Mouse (Mus musculus): ENCODE data around the gene Ccdc32.
"Not testable (repeated sequence)": the region's sequence is repeated elsewhere in the genome, so short reads cannot be mapped to it uniquely, and the experiment has no call there.

Ccdc32 gene

DNA sequence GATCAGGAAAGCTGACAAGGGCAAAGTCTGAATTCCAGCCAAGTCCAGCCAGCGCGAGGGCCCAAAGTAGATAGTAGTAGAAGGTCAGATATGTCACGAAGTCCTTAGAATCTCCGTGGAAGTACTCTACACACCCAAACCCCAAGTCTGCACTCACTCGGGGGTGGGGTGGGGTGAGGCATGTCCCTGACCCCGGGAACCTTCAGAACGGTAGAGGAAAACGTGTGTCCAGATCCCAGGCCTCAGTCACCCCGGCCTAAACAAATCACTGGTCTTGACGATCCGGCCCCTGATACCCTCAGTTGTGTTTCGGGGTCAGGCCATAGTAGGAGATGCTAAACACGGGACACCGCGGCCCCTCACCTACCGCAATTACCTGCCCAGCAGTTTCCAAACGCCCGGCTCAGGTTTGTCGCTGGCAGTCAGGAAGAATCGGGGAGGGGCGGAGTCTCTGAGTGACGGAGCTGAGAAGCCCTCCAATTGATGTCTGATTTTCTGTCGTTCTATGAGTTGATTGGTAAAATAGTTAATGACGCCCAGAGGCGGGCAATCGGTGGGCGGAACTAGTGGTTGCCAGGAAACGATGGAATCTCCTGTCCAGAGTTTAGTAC, at the start of gene Ccdc32:
Ccdc32 (minus strand) TSS at position 453 of the 611 bp plus-strand sequence.
- DNase-seq (ENCODE audit: low spot score) = peak; percentile 99

DNA sequence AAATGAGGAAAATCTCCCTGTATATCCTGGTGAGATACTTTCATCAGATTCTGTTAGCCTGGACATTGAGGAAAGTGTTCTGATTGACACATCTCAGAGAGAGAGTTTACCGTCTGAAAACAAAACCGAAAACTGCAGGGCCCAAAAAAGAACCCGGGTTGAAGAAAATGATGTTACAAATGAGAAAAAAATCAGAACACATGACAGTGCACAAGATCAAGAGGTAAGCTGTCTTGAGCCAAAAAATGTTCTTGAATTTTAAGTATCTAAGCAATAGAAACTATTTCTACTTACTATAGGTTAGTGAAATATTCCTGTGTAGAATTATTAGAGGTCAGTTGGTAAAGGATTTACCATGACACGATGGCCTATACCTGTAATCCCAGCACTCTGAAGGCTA, 43.2 kb upstream of the Ccdc32 start:
- no peak for DNase-seq (ENCODE audit: low spot score)

DNA sequence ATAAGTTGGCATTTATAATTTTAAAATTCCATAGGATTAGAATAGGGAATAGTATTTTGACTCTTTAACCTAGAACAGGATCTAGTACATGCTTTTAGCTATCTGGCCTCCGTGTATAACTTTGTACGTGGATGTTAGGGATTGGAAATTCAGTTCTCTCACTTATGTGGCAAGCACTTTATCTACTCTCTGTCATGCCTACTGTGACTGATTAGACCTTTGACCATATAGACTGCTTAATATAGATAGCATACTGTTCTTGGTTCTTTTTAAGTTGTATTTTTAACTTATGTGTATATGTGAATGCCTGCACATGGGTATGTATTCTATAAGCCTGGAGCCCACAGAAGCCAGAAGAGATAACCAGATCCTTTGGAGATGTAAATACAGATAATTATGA, 30.9 kb upstream of the Ccdc32 start:
- no peak for DNase-seq (ENCODE audit: low spot score)

DNA sequence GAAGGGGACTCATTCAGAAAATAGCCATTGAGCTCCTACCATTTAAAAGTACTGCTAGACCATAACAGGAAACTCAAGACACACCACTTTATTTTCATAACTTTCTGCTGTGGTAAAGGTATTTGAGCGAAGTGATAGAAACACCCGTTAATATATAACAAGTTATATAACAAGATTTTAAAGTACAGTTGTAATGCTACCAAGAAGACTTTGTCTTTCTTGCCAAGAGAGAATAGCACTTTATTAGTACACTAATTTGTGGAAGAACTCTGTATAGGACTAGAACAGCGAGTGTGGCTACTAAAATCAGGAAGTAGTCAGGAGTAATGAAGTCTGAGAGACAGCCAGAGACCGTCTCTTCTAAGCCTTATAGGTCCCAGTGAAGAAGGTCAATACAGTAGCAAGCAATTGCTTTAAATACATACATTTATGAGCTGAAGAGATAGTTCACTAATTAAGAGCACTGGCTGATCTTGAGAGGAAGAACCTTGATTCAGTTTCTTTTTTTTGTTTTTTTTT, 21.0 kb upstream of the Ccdc32 start:
- DNase-seq (ENCODE audit: low spot score) = no peak

DNA sequence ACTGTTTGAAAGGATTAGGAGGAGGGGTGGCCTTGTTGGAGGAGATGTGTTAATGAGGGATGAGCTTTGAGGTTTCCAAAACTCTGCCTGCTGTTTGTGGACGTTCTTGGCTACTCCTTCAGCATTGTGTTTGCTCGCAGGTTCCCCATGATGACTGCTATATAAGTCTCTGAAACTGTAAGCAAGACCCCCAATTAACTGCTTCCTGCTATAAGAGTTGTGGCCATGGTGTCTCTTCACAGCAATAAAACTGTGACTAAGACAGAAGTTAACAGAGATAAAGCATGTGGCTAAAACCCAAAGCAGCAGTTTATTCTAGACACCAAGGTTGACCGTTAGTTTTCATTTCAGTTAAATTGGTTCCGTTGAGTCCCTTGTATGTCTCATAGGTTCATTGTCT, 18.7 kb upstream of the Ccdc32 start:
- peak; percentile 56 for DNase-seq (ENCODE audit: low spot score)

DNA sequence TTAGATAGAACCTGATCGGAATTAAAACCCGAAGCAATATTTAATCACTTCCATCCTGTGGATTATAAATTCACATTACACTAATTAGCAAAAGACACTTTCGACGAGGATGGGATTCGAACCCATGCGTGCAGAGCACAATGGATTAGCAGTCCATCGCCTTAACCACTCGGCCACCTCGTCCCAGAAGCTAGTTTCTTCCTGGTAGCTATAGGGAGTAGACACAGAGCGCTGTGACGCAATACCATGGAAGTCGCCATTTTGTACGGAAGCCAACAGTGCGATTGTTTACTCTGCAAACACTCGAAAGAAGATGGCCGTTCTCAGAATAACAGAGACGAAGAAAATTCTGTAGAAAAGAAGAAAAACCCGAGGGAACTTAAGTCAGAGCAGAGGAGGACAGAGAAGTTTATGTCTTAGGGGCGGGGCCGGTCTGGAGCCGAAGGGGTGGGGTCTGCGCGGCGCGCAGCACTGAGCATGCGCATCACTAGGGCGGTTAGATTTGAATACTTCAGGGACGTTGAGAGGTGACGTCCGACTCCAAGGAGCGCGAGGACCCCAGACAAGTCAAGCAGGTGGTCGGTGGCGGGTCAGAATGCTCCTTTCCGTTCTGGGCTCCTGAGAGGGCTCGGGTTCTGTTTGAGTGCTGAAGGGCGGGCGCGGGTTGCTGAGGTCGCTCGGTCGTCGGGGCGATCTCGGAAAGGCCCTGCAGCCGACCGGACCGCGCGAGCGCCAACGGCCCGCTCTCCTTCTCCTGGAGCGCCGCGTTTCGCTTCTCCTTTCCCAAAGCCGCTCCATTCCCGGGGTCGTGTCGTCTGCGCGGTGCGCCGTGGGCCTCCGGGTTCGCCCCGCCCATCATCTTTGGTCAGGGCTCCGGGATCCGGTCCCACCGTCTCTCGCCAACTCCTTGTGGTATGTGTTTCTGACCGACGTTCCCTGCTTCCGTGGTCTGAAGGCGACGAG, 17.7 kb upstream of the Ccdc32 start, which contains the start of gene Knl1:
Knl1 (plus strand) TSS at position 471 of the 963 bp plus-strand sequence.
- peak; percentile 99 for DNase-seq (ENCODE audit: low spot score)

DNA sequence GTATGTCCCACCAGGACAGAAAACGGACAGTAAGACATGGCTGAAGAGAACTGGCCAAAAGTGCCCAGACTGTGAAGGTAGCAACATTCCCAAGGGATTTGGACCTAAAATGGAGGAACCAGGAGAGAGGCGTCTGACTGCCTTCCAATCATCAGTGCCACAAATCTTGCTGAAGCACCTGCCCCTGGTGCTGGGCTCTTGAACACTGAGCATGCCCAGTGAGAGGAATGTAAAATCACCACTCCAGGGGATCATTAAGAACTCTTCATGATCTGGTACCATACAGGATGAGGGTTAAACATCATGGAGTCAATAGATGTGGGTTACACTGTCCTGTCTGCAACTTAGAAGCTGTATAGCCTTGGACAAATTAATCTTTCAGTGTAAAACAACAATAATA, 16.0 kb upstream of the Ccdc32 start:
- DNase-seq (ENCODE audit: low spot score) = no peak

DNA sequence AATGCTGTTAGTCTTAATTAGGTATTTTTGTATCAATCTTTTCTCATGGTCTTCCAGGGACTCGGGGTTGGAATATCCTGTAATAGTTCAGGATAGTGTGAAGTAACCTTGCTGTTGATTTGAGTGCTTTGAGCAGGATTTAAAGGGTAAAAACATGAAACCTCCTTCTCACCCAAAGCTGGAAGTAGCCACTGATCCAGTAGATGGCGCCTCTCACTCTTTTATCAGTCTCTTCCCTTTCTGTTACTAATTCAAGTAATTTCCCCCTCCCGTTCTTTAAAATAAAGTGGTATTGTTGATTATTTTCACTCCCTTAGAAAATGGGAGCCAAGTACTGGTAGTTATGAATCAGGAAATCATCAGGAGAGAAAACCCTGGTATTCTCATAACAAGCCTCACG, 11.7 kb upstream of the Ccdc32 start:
- DNase-seq (ENCODE audit: low spot score) = peak; percentile 64

DNA sequence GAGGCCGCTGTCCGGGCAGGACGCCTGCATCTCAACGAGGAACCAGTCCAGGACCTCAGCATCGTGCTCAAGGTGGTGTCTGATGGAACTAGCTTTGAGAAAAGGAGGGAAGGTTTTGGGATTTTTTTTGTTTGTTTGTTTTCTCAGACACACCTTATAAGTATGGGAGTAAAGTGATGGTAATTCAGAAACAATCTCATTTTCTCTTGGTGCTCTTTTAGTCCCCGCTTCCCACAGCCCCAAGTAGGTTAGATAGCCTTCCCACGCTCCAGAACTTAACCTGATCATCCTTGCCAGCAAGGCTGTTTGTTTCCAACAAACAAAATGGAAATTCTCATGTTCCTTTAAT, 6.2 kb upstream of the Ccdc32 start:
- DNase-seq (ENCODE audit: low spot score) = no peak

DNA sequence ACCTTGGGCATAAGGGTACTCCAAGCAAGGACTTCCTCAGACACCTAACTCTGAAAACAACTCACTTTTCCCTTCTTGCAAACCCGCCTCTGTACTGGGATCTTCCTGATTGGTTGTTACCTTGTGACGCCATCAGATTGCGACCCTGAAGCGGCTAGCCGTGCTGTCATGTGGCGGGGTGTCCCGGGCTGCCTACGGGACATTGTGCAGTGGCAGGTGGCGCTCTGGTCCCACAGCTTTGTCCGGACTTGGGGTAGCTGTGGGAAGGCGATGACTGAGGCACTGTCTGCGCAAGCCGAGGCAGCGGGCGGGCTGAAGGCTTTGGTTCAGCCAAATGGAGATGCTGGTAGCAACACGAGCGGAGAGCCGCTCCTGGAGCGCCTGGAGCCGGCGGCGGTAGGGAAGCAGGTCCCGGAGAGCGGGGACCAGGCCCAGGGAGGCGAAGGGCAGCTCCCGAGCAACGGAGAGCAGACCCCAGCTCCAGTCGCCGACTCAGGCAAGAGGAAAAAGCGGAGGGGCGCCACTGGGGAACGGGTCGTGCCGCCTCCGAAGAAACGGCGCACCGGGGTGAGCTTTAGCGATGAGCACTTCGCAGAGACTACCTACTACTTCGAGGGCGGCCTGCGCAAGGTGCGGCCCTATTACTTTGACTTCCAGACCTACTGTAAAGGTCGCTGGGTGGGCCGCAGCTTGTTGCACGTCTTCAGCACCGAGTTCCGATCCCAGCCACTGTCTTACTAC, 5.6 kb upstream of the Ccdc32 start, which contains the start of gene Rpusd2:
Rpusd2 (plus strand) TSS at position 135 of the 741 bp plus-strand sequence.
- DNase-seq (ENCODE audit: low spot score) = peak; percentile 98

DNA sequence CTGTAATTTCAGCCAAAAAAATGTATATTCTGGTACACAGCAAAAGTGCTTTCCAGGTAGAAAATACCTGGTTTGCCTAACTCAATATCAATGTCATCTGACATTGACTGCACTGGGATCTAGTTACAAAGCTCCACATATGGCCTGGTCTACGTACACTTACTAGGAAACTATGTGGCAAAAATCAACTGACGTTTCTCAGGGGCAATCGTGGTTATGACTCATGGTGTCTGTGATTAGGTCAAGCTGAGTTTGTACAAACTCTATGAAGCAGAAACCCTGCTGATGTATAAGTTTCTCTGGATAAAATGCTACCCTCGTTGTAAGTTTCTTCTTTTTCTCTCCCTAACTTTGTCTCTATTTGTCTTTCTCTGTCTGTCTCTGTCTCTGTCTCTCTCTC, 3.0 kb upstream of the Ccdc32 start:
- no peak for DNase-seq (ENCODE audit: low spot score)

DNA sequence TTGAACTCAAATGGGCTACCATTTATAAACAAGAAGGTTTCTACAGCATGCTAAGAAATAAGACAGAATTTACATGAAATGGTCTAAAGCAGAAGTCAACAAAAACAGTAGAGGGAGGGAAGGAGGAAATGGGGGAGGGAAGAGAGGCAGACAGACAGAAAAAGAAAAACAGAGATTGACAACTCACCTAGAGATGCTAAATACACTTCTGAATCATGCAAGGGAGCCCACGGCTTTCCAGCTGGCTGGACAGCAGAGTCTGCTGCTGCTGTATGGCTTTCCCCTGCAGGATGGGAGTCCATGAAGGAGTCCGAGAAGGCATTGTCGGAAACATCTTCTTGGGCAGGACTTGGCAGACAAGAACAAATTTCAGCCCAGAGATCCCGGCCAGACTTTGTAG, 2.2 kb downstream of the Ccdc32 start:
- DNase-seq (ENCODE audit: low spot score) = no peak

DNA sequence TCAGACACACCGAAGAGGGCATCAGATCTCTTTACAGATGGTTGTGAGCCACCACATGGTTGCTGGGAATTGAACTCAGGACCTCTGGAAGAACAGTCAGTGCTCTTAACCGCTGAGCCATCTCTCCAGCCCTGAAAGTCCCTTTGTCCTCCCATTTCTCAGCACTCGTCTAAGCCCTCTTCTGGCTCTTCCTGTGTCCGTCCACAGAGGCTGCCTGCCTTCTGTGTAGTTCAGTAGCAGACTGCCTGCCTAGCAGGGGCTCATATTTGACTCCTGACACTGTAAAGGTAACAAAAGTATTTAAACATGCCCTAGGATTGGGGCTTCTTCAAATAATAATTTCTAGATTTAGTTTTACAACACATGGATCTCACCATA, 4.0 kb downstream of the Ccdc32 start:
- no peak for DNase-seq (ENCODE audit: low spot score)

DNA sequence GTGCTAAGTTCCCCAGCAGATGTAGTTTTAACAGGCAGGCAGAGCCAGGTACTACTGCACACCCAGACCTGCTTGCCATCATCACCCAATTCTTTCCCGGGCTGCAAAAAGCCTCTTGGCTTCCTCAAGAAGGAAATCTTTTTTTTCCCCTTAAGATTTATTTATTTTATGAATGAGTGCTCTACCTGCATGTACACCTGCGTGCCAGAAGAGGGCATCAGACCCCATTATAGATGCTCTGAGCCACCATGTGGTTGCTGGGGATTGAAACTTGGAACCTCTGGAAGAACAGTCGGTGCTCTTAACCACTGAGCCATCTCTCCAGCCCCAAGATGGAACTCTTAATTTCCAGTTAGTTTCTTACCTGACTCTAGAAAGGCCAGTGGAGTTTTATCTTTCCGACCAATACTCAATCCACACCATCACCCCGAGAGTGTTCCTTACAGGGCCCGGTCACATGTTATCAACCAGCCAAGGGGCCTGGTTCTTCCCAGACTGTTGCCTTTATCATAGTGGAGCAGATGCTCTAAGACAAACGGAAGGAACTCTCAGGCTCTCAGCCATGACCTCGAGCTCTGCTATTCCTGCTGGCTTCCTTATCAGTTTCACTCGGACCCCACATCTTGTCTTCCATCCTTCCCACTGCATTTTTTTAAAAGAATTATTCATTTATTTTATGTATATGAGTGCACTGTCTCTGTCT, 4.5 kb downstream of the Ccdc32 start:
- DNase-seq (ENCODE audit: low spot score) = peak; percentile 14

DNA sequence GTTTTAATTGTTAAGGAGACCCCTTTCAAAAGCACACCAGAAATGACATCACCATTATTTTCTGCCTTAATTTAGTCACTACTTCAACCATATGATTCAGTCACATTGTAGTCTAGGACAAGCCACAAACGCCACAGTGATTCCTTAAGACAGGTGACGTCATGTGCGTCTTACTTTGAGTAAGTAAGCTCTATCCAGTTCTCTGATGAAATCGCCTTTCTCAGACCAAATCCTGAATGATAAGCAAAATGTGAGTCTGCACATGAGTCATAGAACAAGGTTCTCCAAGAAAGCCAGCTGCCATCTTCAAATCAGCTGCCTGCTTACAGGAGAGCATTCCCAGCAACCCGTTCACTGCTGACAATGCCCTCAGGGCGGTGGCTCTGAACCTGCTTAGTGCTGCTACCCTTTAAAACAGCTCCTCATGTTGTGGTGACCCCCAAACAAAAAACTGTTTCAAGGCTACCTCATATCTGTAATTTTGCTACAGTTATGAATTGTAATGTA, 6.0 kb downstream of the Ccdc32 start:
- no peak for DNase-seq (ENCODE audit: low spot score)

DNA sequence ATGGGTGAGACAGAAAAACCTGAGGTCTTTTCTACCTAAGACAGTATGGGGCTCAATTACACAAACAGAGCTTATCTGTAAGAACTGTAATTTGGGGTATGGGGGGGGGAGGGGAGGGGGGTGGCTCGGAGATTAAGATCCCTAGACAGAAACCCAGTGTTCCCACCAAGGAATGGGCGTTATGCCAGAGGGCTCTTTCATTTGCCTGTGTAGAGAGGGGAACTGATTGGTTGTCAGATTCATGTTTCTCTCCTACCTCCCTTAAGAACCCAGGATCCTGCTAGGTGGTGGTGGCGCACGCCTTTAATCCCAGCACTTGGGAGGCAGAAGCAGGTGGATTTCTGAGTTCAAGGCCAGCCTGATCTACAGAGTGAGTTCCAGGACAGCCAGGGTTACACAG, 9.7 kb downstream of the Ccdc32 start:
- DNase-seq (ENCODE audit: low spot score) = no peak

DNA sequence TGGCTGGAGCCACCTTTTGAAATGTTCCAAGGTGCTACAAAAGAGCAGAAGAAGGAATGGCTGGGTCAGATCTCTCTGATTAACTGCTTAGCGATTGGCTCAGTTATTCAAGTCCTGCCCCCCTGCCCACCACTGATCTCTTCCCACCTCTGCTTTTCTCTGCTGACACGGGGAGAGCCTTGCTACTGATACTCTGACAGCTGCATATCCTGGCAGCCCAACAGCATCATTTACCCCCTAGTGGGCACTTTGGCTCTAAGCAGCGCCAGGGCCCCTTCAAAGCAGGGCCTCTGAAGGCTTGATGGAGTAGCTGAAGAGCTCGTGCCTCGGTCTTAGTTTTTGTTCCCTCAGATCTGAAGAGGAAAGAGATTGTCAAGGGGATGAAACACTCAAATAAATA, 10.1 kb downstream of the Ccdc32 start:
- DNase-seq (ENCODE audit: low spot score) = peak; percentile 56

DNA sequence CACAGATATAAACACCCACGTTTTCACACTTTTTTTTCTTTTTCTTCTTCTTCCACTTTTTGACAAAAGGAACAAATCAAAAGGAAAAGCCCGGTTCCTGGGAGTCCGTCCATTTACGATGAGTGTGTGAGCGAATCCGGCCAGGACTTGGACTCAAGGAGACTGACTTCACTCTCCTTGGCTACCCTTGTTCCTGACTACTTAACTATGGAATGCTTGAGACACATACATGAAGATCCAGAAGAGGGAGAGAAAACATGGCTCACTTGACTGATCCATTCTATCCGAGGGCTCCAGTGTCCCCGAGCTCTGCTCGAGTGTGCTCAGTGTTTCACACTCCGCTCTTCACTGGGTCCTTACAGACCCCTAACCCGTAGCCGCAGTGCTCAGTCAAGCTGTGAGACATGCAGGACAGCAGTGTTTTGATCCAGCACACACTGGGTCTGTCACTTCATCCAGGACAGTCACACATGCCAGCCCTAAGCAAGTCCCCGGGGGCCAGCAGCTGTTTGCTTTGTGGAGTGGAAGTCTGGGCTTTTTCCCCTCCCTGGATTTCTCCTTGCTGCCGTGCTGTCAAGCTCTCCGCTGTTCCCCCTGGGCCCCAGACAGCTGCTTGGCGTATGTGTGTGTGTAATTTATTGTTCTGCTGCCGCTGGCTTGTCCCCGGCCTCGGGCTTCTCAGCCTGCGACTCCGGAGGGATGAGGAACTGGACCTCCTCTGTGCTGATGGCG, 10.6 kb downstream of the Ccdc32 start:
- peak; percentile 43 for DNase-seq (ENCODE audit: low spot score)

DNA sequence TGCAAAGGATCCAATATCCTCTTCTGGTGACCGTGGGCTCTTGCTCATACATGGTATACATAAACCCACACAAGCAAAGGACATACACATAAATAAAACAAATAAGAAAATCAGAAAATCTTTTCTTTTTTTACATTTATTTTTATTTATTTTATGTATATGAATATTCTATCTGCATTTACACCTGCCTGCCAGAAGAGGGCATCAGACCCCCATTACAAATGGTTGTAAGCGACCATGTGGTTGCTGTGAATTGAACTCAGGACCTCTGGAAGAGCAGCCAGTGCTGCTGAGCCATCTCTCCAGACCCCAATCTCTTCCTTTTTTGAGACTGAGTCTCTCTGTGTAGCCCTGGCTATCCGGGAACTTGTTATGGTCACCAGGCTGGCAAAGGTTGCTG, 11.5 kb downstream of the Ccdc32 start:
- no peak for DNase-seq (ENCODE audit: low spot score)

DNA sequence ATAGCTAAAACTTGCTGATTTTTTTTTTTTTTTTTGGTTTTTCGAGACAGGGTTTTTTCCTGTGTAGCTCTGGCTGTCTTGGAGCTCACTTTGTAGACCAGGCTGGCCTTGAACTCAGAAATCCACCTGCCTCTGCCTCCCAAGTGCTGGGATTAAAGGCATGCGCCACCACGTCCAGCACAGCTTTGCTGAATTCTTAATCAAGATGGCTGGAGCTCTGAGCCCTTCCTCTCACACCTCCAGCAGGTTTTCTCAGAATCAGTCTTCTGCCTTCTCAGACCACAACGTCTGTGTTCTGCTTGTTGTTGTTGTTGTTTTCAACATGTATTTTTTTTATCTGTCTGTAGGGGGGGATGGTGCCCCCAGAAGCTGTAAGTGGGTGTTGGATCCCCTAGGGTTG, 12.9 kb downstream of the Ccdc32 start:
- DNase-seq (ENCODE audit: low spot score) = not testable (repeated sequence)

DNA sequence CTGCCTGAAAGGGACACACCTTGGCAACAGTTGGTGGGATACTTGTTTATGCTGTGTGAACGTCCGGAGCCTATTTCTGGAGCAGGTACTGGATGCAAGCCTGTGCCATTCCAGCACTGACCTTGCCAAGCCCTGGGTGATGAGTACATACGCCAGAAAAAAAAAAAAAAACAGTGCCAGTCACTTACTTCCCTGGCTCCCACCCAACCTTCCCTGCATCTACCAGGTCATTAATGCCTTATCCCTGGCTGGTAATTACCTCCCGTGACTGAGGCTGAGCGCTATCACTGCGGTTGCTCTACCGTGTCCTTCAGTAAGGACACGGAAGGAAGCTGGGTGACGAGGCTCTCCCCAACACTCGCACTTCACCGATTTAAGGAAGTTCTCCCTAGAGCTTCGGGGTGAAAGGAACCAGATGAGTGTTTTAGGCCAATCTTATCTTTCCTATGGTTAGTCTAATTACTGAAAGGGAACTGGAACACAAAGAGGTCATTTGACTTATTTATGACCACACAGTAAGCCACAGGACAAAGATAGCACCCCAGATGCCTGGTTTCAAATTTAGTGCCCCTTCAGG, 13.5 kb downstream of the Ccdc32 start:
- DNase-seq (ENCODE audit: low spot score) = no peak
